Mouse (Mus musculus) B cell, adult 2 months (primary cell): ENCODE measurements around the gene Rps6kb2.

Experiments
- DNase-seq, 2 experiments: peaks; one replicate each; pipeline ENCODE4 v3.0.0; 2022

Gene Rps6kb2

GRCm38 (mm10) chr19:4187303-4187702 is 24.1 kb upstream of the Rps6kb2 start:
- no peak for DNase-seq

GRCm38 (mm10) chr19:4184976-4185975 is 22.1 kb upstream of the Rps6kb2 start:
- DNase-seq: peak; percentile 80 to 82

- DNase-seq: no peak
Measured at GRCm38 (mm10) chr19:4183689-4184088, 20.5 kb upstream of the Rps6kb2 start.

- DNase-seq: peak; percentile 87 to 89
Measured at GRCm38 (mm10) chr19:4181892-4182291, 18.7 kb upstream of the Rps6kb2 start.

GRCm38 (mm10) chr19:4180411-4180810 is 17.3 kb upstream of the Rps6kb2 start:
- no peak for DNase-seq

GRCm38 (mm10) chr19:4175368-4175947 is 12.3 kb upstream of the Rps6kb2 start, which contains the start of gene Carns1:
Gene Carns1 (minus strand): TSS chr19:4175479.
- no peak for DNase-seq

GRCm38 (mm10) chr19:4172925-4173324 is 9.8 kb upstream of the Rps6kb2 start:
- no peak for DNase-seq

GRCm38 (mm10) chr19:4171393-4172290 is 8.5 kb upstream of the Rps6kb2 start:
- DNase-seq: peak; percentile 56 to 62

GRCm38 (mm10) chr19:4170723-4171392 is 7.7 kb upstream of the Rps6kb2 start:
- peak in 1 of 2 experiments; percentile 51 for DNase-seq

GRCm38 (mm10) chr19:4169810-4170209 is 6.7 kb upstream of the Rps6kb2 start:
- no peak for DNase-seq

GRCm38 (mm10) chr19:4169378-4169784 is 6.2 kb upstream of the Rps6kb2 start:
- peak; percentile 99 for DNase-seq

- DNase-seq: no peak
Measured at GRCm38 (mm10) chr19:4166678-4167476, 3.7 kb upstream of the Rps6kb2 start.

- DNase-seq: no peak
Measured at GRCm38 (mm10) chr19:4164721-4165120, 1.6 kb upstream of the Rps6kb2 start.

- no peak for DNase-seq
Measured at GRCm38 (mm10) chr19:4164100-4164499, 946 bp upstream of the Rps6kb2 start.

GRCm38 (mm10) chr19:4163543-4163887 is 361 bp upstream of the Rps6kb2 start:
- DNase-seq: no peak

- DNase-seq: no peak
Measured at GRCm38 (mm10) chr19:4159049-4159448, 4.1 kb downstream of the Rps6kb2 start.

- no peak for DNase-seq
Measured at GRCm38 (mm10) chr19:4156771-4157170, 6.4 kb downstream of the Rps6kb2 start.

- no peak for DNase-seq
Measured at GRCm38 (mm10) chr19:4156073-4156579, 7.0 kb downstream of the Rps6kb2 start.

GRCm38 (mm10) chr19:4155223-4156072 is 7.7 kb downstream of the Rps6kb2 start:
- DNase-seq: peak; percentile 56 to 57
